Mouse (Mus musculus) MEL (cell line): ENCODE measurements at regions not wholly inside any gene's neighbourhood (a gene's known extent, or its start where the extent isn't known, plus 50 kb on each side); places are given as distances from the start of the nearest gene placed in this dataset.

Experiments used
- DNase-seq: peaks from one replicate; pipeline ENCODE4 v3.0.0; 2011; ENCODE audit warnings: low read depth, low spot score
- H3K27ac ChIP-seq: 2 replicates; pipeline ENCODE4 v1.5.1; 2012; ENCODE audit warnings: low read depth, mild to moderate bottlenecking, control low read depth, low read length, moderate library complexity; ENCODE audit not compliant: control insufficient read depth
- H3K27me3 ChIP-seq, 2 experiments: fragments of 150-350 bp in 1 of 2; sonication (generic) in 1 of 2; 2 replicates each; pipeline ENCODE4 v1.6.1; 2012; ENCODE audit warnings: low read length in 2 of 2, mild to moderate bottlenecking in 2 of 2, improper control_type of control experiment in 1 of 2, moderate library complexity in 1 of 2; ENCODE audit not compliant: insufficient read depth in 2 of 2, control insufficient read depth in 1 of 2
- H3K36me3 ChIP-seq, 2 experiments: 2 replicates each; pipeline ENCODE4 v1.6.1; 2012 to 2014; ENCODE audit warnings: low read length in 2 of 2, improper control_type of control experiment in 1 of 2, inconsistent platforms in 1 of 2, mild to moderate bottlenecking in 1 of 2; ENCODE audit not compliant: insufficient read depth in 2 of 2, control insufficient read depth in 1 of 2
- H3K4me1 ChIP-seq, 2 experiments: fragments of 150-350 bp in 1 of 2; sonication (generic) in 1 of 2; 2 replicates each; pipeline ENCODE4 v1.6.1; 2012; ENCODE audit warnings: low read length in 2 of 2, improper control_type of control experiment in 1 of 2, mild to moderate bottlenecking in 1 of 2; ENCODE audit not compliant: insufficient read depth in 2 of 2, control insufficient read depth in 1 of 2
- H3K4me3 ChIP-seq, 2 experiments: fragments of 150-350 bp in 1 of 2; sonication (generic) in 1 of 2; 2 replicates each; pipeline ENCODE4 v1.5.1; 2012; ENCODE audit warnings: low read depth in 2 of 2, low read length in 2 of 2, mild to moderate bottlenecking in 2 of 2, moderate library complexity in 2 of 2, control low read depth in 1 of 2, improper control_type of control experiment in 1 of 2; ENCODE audit not compliant: control insufficient read depth in 1 of 2, insufficient read depth in 1 of 2
- H3K79me2 ChIP-seq: 2 replicates; pipeline ENCODE4 v1.6.1; 2012; ENCODE audit warnings: mild to moderate bottlenecking, low read length, moderate library complexity; ENCODE audit not compliant: control insufficient read depth, poor library complexity, insufficient read depth
- H3K9ac ChIP-seq: 2 replicates; pipeline ENCODE4 v1.6.1; 2012; ENCODE audit warnings: low read depth, mild to moderate bottlenecking, control low read depth, low read length, moderate library complexity; ENCODE audit not compliant: control insufficient read depth, poor library complexity, severe bottlenecking
- H3K9me3 ChIP-seq: fragments of 150-350 bp; sonication (generic); replicated peaks from 2 replicates; pipeline ENCODE4 v1.6.1; 2012; ENCODE audit warnings: mild to moderate bottlenecking, low read length, improper control_type of control experiment, moderate library complexity; ENCODE audit not compliant: insufficient read depth
- BHLHE40 ChIP-seq: IDR thresholded peaks from 2 replicates; pipeline ENCODE4 v1.6.1; 2012; ENCODE audit warnings: low read depth, mild to moderate bottlenecking, inconsistent platforms, low read length, improper control_type of control experiment, borderline replicate concordance
- CHD1 ChIP-seq: IDR thresholded peaks from 2 replicates; pipeline ENCODE4 v1.6.1; 2012; ENCODE audit warnings: low read depth, mild to moderate bottlenecking, inconsistent platforms, low read length, improper control_type of control experiment
- ELF1 ChIP-seq: IDR thresholded peaks from 2 replicates; pipeline ENCODE4 v1.6.1; 2014; ENCODE audit warnings: low read depth, mild to moderate bottlenecking, inconsistent platforms, low read length, improper control_type of control experiment, moderate library complexity
- GABPA ChIP-seq: IDR thresholded peaks from 2 replicates; pipeline ENCODE4 v1.6.1; 2012; ENCODE audit warnings: low read depth, mild to moderate bottlenecking, inconsistent platforms, low read length, improper control_type of control experiment, moderate library complexity
- HCFC1 ChIP-seq: IDR thresholded peaks from 2 replicates; pipeline ENCODE4 v1.6.1; 2012; ENCODE audit warnings: low read depth, mild to moderate bottlenecking, inconsistent platforms, low read length, improper control_type of control experiment, moderate library complexity
- JUND ChIP-seq: IDR thresholded peaks from 2 replicates; pipeline ENCODE4 v1.6.1; 2011; ENCODE audit warnings: low read depth, mild to moderate bottlenecking, improper control_type of control experiment, low read length
- MAFK ChIP-seq: IDR thresholded peaks from 2 replicates; pipeline ENCODE4 v1.6.1; 2011; ENCODE audit warnings: low read depth, mild to moderate bottlenecking, low read length, improper control_type of control experiment, borderline replicate concordance
- MAX ChIP-seq: IDR thresholded peaks from 2 replicates; pipeline ENCODE4 v1.6.1; 2011; ENCODE audit warnings: low read length, improper control_type of control experiment
- MAZ ChIP-seq: IDR thresholded peaks from 2 replicates; pipeline ENCODE4 v1.6.1; 2012; ENCODE audit warnings: low read depth, mild to moderate bottlenecking, inconsistent platforms, low read length, improper control_type of control experiment
- MEF2A ChIP-seq: IDR thresholded peaks from 2 replicates; pipeline ENCODE4 v1.6.1; 2014; ENCODE audit warnings: low read depth, mild to moderate bottlenecking, inconsistent platforms, low read length, improper control_type of control experiment; ENCODE audit not compliant: poor library complexity, insufficient replicate concordance, severe bottlenecking; ENCODE audit errors: extremely low read depth
- MYB ChIP-seq: IDR thresholded peaks from 2 replicates; pipeline ENCODE4 v1.6.1; 2011; ENCODE audit warnings: mild to moderate bottlenecking, low read depth, low read length, improper control_type of control experiment
- MYC ChIP-seq: IDR thresholded peaks from 2 replicates; pipeline ENCODE4 v1.6.1; 2011; ENCODE audit warnings: low read depth, mild to moderate bottlenecking, low read length, improper control_type of control experiment, moderate library complexity
- POLR2A ChIP-seq, 2 experiments: IDR thresholded peaks; 2 replicates each; pipeline ENCODE4 v1.6.1; 2011 to 2012; ENCODE audit warnings: low read length in 2 of 2, mild to moderate bottlenecking in 2 of 2, control low read depth in 1 of 2, improper control_type of control experiment in 1 of 2, low read depth in 1 of 2, moderate library complexity in 1 of 2; ENCODE audit not compliant: control insufficient read depth in 1 of 2, insufficient read depth in 1 of 2, poor library complexity in 1 of 2
- RAD21 ChIP-seq: IDR thresholded peaks from 2 replicates; pipeline ENCODE4 v1.6.1; 2011; ENCODE audit warnings: mild to moderate bottlenecking, low read depth, low read length, improper control_type of control experiment
- RCOR1 ChIP-seq: IDR thresholded peaks from 2 replicates; pipeline ENCODE4 v1.6.1; 2012; ENCODE audit warnings: low read depth, mild to moderate bottlenecking, inconsistent platforms, low read length, improper control_type of control experiment
- SIN3A ChIP-seq: IDR thresholded peaks from 2 replicates; pipeline ENCODE4 v1.6.1; 2012; ENCODE audit warnings: low read length, improper control_type of control experiment, inconsistent platforms
- SMC3 ChIP-seq: IDR thresholded peaks from 2 replicates; pipeline ENCODE4 v1.6.1; 2011; ENCODE audit warnings: low read depth, low read length, improper control_type of control experiment
- UBTF ChIP-seq: IDR thresholded peaks from 2 replicates; pipeline ENCODE4 v1.6.1; 2012; ENCODE audit warnings: low read depth, mild to moderate bottlenecking, inconsistent platforms, low read length, improper control_type of control experiment, moderate library complexity, borderline replicate concordance; ENCODE audit not compliant: insufficient read depth
- ZNF384 ChIP-seq: IDR thresholded peaks from 2 replicates; pipeline ENCODE4 v1.6.1; 2012; ENCODE audit warnings: low read depth, mild to moderate bottlenecking, inconsistent platforms, low read length, improper control_type of control experiment

- Histone ChIP-seq H3K9ac (no peak overlapping the region), H3K79me2 (no peaks in the 10 kb centered on the region)
- no peak for DNase-seq
- TF ChIP-seq RCOR1: no peak
- TF ChIP-seq, all 39 proteins: peak for 0
- Histone ChIP-seq H3K27me3 (no peaks in the 10 kb centered on the region; a peak in 2 of 4 replicates), H3K27ac (no peak overlapping the region), H3K4me1 (peaks cover 0 to 4% of the 10 kb centered on the region in 2 experiments; a peak in 1 of 4 replicates), H3K36me3 (peaks cover 0 to 5% of the 10 kb centered on the region in 2 experiments; a peak in 2 of 4 replicates), H3K4me3 (no peak overlapping the region), H3K9me3 (no peaks in the 10 kb centered on the region)
These were observed 58.8 kb upstream of the Nfe2l2 start for GRCm38 (mm10) chr2:75763252-75763651.

DNA sequence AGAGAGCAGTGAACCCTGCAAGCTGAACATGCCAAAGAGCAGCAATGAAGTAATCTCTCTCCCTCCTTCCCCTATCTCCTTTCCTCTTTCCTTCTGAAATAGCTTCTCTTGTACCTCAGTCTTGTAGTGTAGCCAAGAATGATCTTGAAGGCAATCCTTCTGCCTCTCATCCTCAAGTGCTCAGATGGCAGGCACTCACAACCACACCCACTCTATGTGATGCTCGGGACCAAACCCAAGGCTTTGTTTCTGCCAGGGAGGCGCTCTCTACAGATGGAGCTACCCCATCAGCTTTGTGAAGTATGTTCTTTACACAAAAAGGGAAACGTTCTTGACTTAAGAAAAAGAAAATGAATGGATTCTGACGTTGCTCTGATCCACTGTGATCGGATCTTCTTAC is 57.6 kb upstream of the Nfe2l2 start:
- DNase-seq: no peak
- no peak overlapping the region for H3K9ac ChIP-seq
- H3K79me2 ChIP-seq: no peaks in the 10 kb centered on the region
- no peak for TF ChIP-seq MYC
- no peaks in the 10 kb centered on the region for H3K9me3 ChIP-seq
- H3K4me3 ChIP-seq: no peak overlapping the region
- peaks cover 0 to 1% of the 10 kb centered on the region in 2 experiments; a peak in 2 of 4 replicates for H3K27me3 ChIP-seq
- H3K36me3 ChIP-seq: no peaks in the 10 kb centered on the region
- no peaks in the 10 kb centered on the region for H3K4me1 ChIP-seq
- no peak overlapping the region for H3K27ac ChIP-seq

- H3K9me3 ChIP-seq: no peaks in the 10 kb centered on the region
- H3K79me2 ChIP-seq: no peaks in the 10 kb centered on the region
- no peak overlapping the region for H3K27ac ChIP-seq
- no peak overlapping the region for H3K9ac ChIP-seq
- no peaks in the 10 kb centered on the region for H3K36me3 ChIP-seq
- H3K27me3 ChIP-seq: peaks cover 0 to 1% of the 10 kb centered on the region in 2 experiments; a peak in 2 of 4 replicates
- no peaks in the 10 kb centered on the region for H3K4me1 ChIP-seq
- DNase-seq: no peak
- TF ChIP-seq MYB: no peak
- TF ChIP-seq ZNF384: no peak
- no peak for TF ChIP-seq MEF2A
- TF ChIP-seq SIN3A: no peak
- TF ChIP-seq, all 39 proteins: peak for 0
- no peak overlapping the region for H3K4me3 ChIP-seq
These were observed 57.2 kb upstream of the Nfe2l2 start for GRCm38 (mm10) chr2:75761626-75762025.

DNA sequence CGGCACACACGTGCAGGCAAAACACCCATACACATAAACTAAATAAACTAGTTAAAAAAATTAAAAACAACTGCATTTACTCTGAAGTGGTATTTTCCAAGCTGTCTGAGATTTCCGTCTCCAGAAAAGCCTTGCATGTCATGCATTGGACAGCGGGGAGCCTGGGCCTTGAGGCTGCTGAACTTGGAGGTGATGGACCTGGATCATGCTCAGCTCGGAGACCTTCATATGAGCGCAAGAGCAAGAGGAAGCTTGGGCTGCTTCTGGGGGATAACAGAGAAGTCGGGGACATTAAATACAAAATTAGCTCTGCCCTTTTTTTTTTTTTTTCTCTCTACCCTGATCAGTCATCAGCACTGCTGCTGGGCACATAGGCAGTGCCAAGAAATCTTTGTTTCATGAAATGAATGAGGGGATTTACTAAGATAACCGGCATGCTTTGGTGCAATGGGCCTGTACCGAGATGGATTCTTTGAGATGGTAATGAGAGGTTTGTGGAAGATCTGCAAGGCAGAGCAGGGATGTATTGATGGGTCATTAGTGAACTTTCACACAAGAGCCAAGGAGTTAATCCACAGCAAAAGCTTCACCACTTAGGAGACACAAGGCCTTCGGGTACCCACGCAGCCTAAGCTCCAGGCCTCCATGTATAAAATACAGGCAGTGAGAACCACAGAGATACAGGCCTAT is 54.9 kb upstream of the Nfe2l2 start:
- Histone ChIP-seq H3K4me1 (no peaks in the 10 kb centered on the region), H3K36me3 (no peaks in the 10 kb centered on the region), H3K79me2 (no peaks in the 10 kb centered on the region), H3K9ac (no peak overlapping the region), H3K27ac (no peak overlapping the region), H3K27me3 (peaks cover 1 to 2% of the 10 kb centered on the region in 2 experiments; a peak in 2 of 4 replicates), H3K4me3 (no peak overlapping the region), H3K9me3 (no peaks in the 10 kb centered on the region)
- TF ChIP-seq MAX (no peak), HCFC1 (no peak), RAD21 (no peak), BHLHE40 (no peak), SMC3 (no peak), MAFK (no peak), MAZ (no peak), UBTF (no peak), ELF1 (no peak), CHD1 (no peak), GABPA (no peak), MEF2A (no peak), POLR2A (IDR thresholded peaks at IDR 0.05; ENCODE audit: control insufficient read depth in 1 of 2, insufficient read depth in 1 of 2, low read depth in 1 of 2, low read length in 2 of 2, poor library complexity in 1 of 2) (no peak), MYC (no peak), JUND (no peak)
- no peak for DNase-seq
